Mouse (Mus musculus) naive thymus-derived CD4-positive, alpha-beta T cell, adult 2 months (primary cell): ENCODE data around the gene Dennd1a.

Experiments
- DNase-seq: peaks from one replicate; pipeline ENCODE4 v3.0.0-alpha.2; 2011; ENCODE audit warnings: low read depth

The Dennd1a gene

DNA sequence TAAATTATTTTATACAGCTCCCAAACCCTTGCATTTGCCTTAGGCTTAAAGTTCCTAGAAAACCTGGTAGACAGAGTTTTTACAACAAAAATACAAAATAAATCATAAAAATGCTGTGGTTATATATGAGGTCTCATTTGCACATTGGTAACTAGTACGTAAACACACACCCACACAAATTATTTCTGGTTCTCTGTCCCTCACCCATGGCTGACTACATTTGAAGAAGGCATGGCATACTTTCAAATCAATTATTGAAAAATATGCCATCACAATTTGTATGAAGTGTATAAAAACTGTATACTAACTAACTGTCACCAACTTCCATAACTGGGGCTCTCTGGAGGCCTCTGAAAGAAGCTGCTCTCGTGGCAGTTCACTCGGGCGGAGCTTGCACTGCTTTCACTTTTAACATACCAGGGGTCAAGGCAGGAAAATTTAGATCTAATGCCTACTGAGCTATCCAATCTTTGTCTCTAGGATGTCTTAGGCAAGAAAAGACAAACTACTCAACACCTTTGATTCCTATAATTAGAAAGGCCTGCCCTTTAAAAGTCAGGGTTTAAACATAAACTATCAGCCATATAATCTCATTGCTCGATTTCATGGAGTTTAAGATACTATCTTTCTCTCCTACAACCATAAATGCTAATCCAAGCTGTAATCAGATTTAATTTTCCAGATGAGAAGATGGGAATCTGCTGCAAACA lies 122.7 kb downstream of the Dennd1a start:
- peak; percentile 41 for DNase-seq

DNA sequence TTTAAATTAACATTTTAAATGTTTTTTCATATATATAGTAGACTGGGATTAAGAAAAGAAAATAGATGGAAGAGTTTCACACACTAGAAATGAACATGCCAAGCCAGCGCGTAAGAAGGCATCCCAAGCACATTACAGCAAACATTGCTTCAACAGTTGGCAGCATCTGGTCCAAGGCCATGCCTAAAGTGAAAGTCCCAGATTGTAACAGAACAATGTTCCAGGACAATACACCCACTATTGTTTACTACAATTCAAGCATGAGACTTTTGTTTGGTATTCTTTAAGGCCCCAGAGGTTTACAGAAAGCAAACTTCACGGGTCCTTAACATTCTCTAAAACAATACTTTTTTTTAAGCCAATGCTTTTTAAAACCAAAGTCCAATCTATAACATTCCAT lies 124.7 kb downstream of the Dennd1a start:
- DNase-seq: no peak

DNA sequence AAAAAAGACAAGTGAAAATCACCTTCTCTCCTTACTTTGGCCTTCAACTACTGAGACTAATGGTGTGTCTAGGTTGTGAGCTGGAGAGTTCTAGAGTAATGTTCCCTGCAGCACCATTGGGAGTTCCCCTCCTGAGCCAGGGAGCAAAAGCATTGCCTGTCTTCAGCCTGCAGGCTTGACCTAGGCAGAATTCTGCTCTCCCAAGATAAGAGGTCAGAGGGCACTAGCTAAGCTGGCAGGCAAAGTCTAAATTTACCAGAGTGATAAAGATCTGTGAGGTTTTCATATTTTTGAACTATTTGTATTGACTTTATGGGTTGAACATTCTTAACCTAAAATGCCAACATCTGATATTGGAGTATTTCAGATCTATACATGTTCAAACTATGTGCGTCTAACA lies 125.7 kb downstream of the Dennd1a start:
- DNase-seq: no peak

DNA sequence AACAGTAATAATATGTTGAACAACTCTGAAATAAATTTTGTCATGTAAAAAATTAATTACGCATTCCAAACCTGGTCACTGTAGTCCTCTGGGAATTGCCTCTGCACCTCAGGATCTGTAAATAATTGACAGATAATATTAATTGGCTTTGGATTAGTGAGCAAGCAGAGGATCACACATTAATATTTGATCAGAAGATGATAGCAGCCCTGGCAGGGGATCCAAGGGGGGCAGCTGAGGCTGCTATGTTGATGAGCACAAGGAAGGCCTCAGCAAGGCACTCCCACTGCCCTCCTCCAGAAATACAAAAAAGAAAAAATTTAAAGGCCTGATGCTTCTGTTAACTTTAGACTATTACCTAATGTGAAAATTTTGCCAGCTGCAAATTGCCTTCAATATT lies 127.5 kb downstream of the Dennd1a start:
- no peak for DNase-seq

DNA sequence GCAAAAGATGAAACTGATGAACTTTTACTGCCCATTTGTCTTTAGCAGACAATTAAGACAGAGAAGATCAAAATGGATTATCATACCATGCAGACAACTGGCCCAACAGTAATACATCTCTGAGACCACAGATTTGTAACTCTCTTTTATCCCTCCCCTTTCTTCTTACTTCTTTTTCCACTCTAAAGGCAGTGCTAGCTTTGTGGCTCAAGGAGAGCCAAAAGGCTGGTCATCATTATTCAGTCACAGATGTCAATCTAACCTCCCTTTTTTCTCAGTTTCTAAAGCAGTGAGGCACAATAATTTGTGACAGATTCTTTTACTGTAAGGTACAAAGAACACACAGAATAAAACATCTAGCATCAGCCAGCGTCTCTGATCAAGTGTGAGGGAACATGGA lies 130.2 kb downstream of the Dennd1a start:
- DNase-seq: no peak

DNA sequence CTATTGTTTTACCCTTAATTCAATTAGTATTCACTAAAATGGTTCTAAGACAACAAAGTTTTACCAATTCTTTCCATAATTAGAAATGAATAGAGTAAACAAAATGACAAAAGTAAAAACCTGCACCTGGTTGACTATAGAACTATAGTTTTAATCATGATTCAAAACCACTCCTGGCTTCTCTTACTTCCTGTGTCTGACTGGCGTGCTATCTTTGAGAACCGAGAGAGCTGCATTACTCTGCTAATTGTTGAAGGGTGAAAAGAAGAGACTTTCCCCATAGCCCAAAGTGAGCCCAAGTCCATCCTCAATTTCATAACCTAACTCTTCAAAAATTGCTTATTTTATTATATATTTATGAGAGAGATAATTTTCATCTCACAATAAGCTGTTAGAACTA lies 131.2 kb downstream of the Dennd1a start:
- no peak for DNase-seq

DNA sequence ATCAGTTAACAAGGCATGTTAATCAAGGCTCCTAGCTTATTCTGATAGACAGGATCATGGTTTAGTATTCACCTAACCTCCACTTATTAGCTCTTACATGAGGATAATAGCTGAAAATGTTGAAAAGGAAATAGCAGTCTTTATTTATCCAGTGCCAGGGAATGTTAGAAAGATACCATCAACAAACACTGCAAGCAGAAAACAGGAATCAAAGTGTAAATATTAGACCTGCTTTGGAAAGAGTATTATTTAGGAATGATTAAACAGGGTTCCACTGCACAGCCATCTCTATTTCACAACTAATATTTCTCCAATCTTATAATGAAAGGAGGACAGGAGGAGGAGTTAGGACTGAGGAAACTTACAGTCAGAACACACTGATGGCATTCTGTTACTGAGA lies 142.4 kb downstream of the Dennd1a start:
- no peak for DNase-seq

DNA sequence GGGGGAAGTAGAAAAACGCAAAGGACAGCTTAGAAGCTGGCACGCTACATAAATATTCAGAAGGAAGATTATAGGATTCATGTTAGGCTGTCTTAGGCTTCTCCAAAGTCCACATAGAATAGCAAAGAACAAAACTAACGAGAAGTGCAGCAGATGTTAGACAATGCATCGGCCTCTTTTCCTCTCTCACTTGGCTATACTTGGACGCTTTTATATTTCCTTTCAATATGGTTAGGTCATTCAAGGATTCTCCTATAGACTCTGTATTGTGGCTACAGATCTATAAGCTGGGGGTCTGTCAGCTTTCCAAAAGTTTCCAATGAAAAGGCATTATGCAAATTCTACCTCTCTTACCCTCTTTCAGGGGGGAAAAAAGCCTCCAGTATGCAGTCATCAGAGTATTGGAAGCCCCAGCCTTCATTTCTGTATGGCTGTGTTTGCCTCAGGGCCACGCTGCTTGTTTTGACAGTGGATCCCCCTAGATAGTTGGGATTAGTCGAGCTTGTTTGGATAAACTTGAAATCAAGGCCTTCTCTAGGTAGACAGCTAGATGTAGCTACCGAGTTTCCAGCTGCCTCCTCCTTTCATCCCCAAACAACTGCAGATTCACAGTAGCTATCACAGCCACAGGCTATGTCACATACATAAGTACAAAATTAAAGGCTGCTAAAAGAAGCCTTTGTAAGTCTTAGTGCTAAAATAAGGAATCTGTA lies 143.0 kb downstream of the Dennd1a start:
- DNase-seq: no peak

DNA sequence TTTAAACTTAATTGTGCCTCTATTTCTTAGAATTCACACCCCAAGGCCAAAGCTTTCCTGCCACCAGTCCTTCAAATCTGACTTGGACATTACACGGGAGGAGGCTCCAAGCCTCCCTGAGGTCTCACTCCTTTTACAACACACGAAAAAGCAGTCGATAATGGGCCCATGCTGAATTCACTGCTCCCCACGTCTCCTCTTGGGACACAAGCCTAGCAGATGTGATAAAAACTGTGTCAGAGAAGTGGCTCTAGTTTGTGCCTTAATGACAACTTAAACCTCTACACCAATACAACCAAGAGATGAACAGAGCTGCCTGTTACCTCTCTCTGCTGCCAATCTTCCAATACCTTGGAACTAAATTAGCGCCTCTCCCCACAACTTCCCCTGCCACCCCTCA lies 144.3 kb downstream of the Dennd1a start:
- no peak for DNase-seq

DNA sequence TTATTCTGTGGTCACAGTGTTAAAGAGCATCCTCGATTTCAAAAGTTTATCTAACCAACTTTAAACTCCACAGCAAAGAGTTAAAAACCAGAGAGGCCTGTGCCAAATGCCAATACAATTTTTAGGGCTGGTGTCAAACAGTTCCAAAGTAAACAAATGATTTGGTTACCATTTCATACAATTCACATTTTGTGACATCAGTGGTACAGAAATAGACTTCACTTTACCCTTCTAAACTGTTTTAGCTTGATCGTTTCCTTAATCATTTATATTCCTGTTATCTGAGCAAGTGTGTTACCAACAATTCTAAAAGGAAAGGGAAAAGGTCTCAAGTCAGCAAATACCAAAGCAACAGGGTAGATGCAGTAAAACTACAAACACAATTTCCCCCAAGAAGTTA lies 145.0 kb downstream of the Dennd1a start:
- DNase-seq: no peak

DNA sequence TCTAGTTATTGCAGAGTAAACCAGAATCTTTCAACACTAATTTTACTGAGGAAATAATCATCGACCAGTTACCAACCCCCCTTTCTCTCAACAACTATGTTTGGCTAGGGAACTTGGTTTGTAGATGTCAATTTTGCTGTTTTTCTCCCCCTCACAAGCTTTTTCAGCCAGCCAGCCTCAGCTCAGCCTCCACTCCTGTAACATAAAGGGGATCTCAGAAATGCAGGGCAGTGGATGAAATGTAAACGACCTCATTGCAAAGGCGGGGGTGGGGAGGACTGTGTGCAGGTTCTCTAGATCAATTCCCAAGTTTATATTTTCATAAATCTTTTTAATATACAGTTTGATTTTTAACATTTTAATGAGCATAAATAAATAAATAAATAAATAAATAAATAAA lies 147.7 kb downstream of the Dennd1a start:
- no peak for DNase-seq

DNA sequence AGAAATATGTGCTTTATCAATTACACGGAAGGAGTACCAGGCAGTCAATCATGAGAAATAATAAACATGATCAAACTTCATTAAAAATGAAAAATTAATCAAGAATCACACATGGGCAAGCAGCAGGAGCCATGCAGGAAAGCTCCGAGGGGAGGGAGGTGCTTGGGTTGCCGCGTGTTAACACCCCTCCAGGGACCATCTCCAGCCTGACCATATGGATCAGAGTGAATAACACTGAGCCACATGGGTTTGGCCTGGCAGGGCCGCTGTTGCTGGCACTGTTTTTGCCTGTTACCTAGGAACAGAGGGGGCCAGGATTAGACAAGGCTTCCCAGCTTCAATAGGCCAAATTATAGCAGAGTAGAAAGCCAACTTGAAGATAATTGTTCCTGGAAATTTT lies 150.1 kb downstream of the Dennd1a start:
- no peak for DNase-seq

DNA sequence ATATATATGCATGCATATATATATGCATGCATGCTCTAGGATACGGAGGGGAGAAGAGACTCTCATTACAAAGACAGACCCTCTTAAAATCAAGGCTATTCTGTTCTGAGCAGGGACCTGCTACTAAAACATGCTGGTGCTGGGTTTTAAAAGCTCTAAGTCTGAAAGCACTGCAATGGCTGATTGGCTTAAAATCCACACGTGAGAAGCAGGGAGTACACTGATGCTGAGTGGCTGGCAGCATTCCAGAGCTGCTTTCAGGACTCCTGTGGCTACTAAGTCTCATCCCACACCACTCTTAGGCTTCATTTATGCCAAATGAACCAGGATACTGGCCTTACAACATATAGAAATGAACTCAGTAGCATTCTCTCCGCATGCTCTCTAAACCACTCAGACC lies 151.8 kb downstream of the Dennd1a start:
- no peak for DNase-seq

DNA sequence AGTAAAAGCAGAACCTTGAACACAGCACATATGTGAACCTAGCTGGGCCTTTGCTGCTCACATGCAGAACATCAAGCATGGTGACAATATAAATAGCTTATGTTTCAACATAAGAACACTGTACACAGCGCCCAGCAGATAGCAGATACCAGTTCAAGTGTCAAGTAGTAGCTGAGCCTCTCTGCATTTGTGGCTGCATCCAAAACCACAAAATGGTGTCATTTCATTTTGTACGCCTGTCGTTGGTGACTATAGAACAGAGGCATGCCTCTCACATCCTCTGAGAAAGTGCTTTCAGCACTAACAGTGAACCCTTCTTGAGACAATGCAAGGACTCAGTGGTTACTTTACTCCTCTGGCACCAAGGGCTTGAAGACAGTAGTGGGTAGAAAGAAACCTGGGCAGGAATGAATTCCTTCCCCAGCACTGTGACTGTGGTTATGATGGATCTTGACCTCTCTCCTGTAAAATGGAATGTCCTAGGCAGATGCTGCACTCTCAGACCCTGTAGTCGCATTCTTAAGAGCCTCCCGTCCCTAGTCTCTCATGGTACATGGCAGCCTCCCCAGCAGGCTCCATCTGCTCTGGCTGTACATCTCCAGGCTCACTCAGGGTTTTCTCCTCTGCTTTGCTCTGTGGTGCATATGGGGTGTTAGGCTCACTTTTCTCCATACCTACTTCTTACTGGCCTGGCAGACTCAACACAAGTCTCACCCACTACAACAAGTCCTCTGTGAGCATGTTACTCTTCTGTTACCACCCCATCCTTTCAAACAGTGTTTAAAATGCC lies 154.0 kb downstream of the Dennd1a start:
- DNase-seq: peak; percentile 3

DNA sequence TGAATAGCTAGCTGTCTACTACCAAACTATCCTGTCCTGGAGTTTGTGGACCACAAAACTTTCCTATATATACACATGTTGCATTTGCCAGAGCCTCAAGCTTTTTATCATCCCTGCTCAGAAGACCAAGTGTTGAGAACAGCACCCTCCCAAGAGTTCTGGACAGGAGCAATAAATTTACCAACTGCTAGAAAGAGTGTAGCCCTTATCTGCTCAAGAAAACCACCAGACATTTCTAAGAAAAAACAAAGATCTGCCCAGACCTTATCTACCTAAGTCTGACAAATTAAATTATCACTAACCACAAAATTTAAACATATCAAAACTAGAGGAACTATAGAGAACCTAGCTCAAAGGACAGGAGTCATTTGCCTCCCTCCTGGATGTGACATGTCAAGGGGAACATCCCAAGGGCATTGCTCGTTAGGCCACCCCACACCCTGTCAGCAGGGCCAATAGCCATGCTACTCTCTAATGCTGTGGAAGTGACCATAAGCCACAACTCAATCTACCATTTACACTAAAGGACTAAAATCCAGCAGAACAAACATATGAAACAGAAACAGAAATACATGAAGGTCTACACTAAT lies 154.9 kb downstream of the Dennd1a start:
- no peak for DNase-seq

DNA sequence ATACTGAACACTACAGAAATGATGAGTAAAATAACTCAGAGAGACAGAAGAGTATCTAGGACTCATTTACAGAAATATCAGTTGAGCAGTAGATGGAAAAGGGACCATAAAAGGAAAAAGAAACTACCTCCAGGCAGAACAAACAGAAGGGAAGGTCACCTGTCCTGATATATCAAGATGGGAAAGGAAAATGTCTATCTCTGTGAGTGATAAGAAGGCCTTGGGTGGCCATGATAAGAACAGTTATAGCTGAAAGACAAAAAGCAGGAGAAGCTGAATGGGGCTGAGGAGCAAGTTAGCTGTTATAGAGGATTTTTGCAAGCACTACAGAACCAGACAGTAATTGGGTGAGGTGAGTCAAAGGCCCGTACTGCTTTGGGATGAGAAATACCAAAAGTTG lies 155.7 kb downstream of the Dennd1a start:
- DNase-seq: no peak

DNA sequence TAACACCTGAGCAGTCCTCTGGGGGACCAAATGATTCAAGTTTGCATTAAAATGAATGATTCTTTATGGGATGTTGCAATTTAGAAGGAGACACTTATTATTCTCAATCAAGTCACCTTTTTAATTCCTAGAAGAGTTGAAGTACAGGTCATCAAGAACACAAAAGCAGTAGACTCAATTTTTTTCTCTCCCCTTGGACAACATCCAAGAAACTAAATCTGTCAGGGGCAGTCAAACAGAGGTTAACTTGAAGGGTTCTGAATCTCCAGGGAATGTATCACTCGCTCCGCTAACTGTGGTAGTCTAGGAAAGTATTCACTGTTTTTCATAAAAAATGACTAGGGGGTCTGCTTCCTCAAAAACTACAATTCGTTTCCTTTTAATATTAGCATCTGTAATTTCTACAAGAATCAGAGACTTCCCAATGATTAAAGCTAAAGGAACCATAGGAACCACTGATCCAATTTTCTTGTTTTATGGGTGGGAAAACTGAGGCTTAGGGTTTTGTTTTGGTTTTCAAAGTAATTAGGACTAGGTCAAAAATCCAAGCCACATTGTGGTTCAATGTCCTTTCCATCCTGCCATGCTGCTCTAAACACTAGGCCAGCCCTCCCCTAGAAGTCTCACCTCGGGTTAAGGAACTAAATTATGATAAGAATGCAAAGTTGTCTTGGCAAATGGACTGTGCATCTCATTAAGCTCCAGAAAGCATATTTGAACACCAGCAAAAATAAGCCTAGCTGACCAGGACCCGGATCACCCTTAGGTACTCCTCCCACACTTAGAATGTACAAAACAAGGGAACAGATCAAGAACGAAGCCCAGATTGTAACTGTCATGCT lies 157.0 kb downstream of the Dennd1a start:
- DNase-seq: no peak

DNA sequence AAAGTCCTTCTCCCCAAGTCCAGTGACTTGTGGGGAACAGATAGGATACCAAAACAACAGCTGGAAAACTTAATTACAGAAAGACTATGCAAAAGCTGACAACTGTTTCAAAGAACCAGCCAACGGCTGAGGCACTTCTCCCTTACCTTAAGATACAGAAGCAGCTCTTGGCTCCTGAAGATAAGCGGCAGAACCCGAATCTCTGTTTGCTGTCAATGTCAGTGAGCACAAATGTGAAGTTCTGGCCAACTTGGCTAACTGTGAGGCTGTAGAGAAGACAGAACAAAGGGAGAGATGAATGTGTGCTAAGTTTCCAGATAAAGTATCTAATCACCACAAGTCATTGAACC lies 160.8 kb downstream of the Dennd1a start:
- no peak for DNase-seq

DNA sequence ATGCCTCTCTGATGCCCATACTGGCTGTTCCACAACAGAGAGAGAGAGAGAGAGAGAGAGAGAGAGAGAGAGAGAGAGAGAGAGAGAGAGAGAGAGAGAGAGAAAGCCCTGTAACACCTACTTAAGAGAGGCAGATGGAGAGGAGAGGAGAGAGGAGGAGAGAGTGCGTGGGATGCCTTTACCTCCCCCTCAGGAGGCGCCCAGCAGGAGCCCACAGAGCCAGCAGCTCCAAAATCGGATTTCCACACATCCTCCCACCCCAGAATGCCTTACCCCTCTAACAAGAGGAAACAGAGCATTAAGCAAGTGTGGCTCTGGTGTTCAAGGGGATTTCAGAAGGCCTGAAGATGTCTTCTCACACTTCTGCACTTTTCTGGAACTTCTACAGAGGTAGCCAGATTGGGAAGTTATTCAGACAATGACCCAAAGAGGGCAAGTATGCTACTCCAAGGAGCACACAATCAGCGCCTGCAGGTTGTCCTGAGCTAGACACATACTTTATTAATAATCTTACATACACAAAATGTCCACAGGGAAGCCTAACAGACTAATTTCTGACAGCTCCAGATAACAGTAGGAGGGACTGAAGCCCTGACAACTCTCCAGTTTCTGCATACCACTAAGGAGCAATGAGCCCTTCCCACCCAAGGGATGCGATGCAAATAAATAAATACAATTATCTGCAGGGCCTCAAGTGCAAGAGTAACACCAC lies 161.4 kb downstream of the Dennd1a start:
- no peak for DNase-seq

DNA sequence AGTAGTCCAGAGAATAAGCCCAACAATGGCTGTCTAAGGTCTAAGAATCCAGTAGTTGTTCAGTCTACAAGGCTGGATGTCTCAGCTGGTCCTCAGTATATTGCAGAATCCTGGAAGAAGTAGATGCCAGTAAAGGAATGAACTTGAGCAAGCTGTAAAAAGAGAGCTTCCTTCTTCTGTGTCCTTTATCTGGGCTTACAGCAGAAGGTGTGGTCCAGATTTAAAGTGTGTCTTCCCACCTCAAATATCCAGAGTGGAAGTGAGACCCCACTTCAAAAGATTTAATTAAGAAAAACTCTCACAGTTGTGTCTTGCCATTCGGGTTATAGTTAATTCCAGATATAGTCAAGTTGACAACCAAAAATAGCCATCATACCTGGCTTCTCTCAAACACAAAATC lies 162.5 kb downstream of the Dennd1a start:
- DNase-seq: no peak

DNA sequence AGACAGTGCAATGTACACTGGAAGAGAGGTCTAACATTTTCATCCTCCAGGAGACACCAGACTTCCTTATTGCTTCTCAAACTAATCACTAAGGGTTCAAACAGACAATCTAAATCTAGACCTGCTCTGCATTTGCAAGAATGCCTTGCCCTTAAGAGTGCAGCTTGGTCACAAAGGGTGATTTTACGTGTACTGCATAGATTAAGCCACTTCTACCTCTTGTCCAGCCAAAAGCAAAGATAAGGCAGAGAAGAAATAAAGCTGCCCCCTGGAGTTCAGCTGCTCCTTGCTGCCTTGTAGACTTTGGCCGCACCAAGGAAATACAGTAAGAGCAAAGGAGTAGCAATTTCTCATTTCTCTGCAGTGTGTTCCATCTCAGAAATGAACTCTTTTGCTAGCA lies 172.2 kb downstream of the Dennd1a start:
- DNase-seq: no peak
